Mouse (Mus musculus) thymus, adult 2 months (tissue): Measurements from ENCODE around the gene Ank3. TPM values are rescaled to one million over a fixed set of nuclear protein-coding genes. Genes with fewer than 3 reads are reported as not detected.

Experiments used
- DNase-seq: peaks from one replicate; pipeline ENCODE4 v3.0.0; 2021
- H3K27ac ChIP-seq: fragments of 200-500 bp; 2 replicates; pipeline ENCODE4 v1.5.1; 2012; ENCODE audit warnings: low read length, control low read depth; ENCODE audit not compliant: control insufficient read depth, insufficient read depth
- H3K27me3 ChIP-seq: fragments of 200-500 bp; 2 replicates; pipeline ENCODE4 v1.6.1; 2012; ENCODE audit warnings: mild to moderate bottlenecking, low read length, moderate library complexity, mixed read lengths; ENCODE audit not compliant: control insufficient read depth, insufficient read depth
- H3K36me3 ChIP-seq: fragments of 200-500 bp; 2 replicates; pipeline ENCODE4 v1.6.1; 2012; ENCODE audit warnings: mild to moderate bottlenecking, low read length, moderate library complexity; ENCODE audit not compliant: control insufficient read depth, insufficient read depth
- H3K4me1 ChIP-seq: fragments of 200-500 bp; replicated peaks from 2 replicates; pipeline ENCODE4 v1.6.1; 2012; ENCODE audit warnings: low read length; ENCODE audit not compliant: control insufficient read depth, insufficient read depth
- H3K4me3 ChIP-seq: fragments of 200-500 bp; 2 replicates; pipeline ENCODE4 v1.5.1; 2012; ENCODE audit warnings: mild to moderate bottlenecking, low read length, control low read depth, moderate library complexity; ENCODE audit not compliant: control insufficient read depth, insufficient read depth
- CTCF ChIP-seq: fragments of 200-500 bp; IDR thresholded peaks from 2 replicates; pipeline ENCODE4 v1.5.1; 2012; ENCODE audit warnings: mild to moderate bottlenecking, control low read depth, low read length, moderate library complexity, borderline replicate concordance; ENCODE audit not compliant: control insufficient read depth, poor library complexity, insufficient read depth; ENCODE audit errors: extremely low read depth
- POLR2A ChIP-seq: fragments of 200-500 bp; IDR thresholded peaks from 2 replicates; pipeline ENCODE4 v1.6.1; 2012; ENCODE audit warnings: mild to moderate bottlenecking, low read length, control low read depth, moderate library complexity; ENCODE audit not compliant: control insufficient read depth, poor library complexity, insufficient read depth; ENCODE audit errors: extremely low read depth
- WGBS: fragments of 180-500 bp; shearing (Covaris S2); methylation state at CpG from one replicate; pipeline ENCODE4 v1.1.7; 2018; 5-methylcytosine and 5-hydroxymethylcytosine counted together
- polyA plus RNA-seq: library from polyadenylated mRNA; depleted of rRNA; stranded (reverse); fragments of >200 nt; gene quantifications from 2 replicates; pipeline ENCODE4 v1.2.3, GENCODE M21; 2012

The Ank3 gene
- polyA plus RNA-seq, 1 experiment: 4.2 TPM

GRCm38 (mm10) chr10:69451006-69451405 lies 52.4 kb downstream of the Ank3 start:
- Histone ChIP-seq H3K4me1 (no peaks in the 10 kb centered on the region), H3K4me3 (no peak overlapping the region), H3K36me3 (no peaks in the 10 kb centered on the region), H3K27me3 (no peaks in the 10 kb centered on the region), H3K27ac (no peak overlapping the region)
- DNase-seq: no peak
- no peak for TF ChIP-seq POLR2A
- WGBS: 73% methylated on average over 5 of the region's 5 CpGs

GRCm38 (mm10) chr10:69452180-69452977 lies 53.8 kb downstream of the Ank3 start:
- 63% methylated on average over 9 of the region's 9 CpGs for WGBS
- Histone ChIP-seq H3K27ac (no peak overlapping the region), H3K36me3 (no peaks in the 10 kb centered on the region), H3K4me3 (no peak overlapping the region), H3K4me1 (no peaks in the 10 kb centered on the region), H3K27me3 (no peaks in the 10 kb centered on the region)
- peak; percentile 29 for DNase-seq
- TF ChIP-seq POLR2A (no peak), CTCF (no peak)

- no peak overlapping the region for H3K4me3 ChIP-seq
- no peak for DNase-seq
- no peak for TF ChIP-seq CTCF
- no peak for TF ChIP-seq POLR2A
- WGBS: 88% methylated on average over 6 of the region's 6 CpGs
- H3K27ac ChIP-seq: no peak overlapping the region
- no peaks in the 10 kb centered on the region for H3K27me3 ChIP-seq
- no peaks in the 10 kb centered on the region for H3K36me3 ChIP-seq
- H3K4me1 ChIP-seq: no peaks in the 10 kb centered on the region
Measured at GRCm38 (mm10) chr10:69453531-69453930, 55.0 kb downstream of the Ank3 start.

GRCm38 (mm10) chr10:69454480-69454879 lies 55.9 kb downstream of the Ank3 start:
- Histone ChIP-seq H3K4me1 (no peaks in the 10 kb centered on the region), H3K36me3 (no peaks in the 10 kb centered on the region), H3K27ac (no peak overlapping the region), H3K4me3 (no peak overlapping the region), H3K27me3 (no peaks in the 10 kb centered on the region)
- DNase-seq: no peak
- 80% methylated on average over 7 of the region's 7 CpGs for WGBS
- no peak for TF ChIP-seq POLR2A
- no peak for TF ChIP-seq CTCF

GRCm38 (mm10) chr10:69464826-69465225 lies 66.3 kb downstream of the Ank3 start:
- Histone ChIP-seq H3K27me3 (no peaks in the 10 kb centered on the region), H3K4me3 (no peak overlapping the region), H3K36me3 (no peaks in the 10 kb centered on the region), H3K27ac (no peak overlapping the region), H3K4me1 (no peaks in the 10 kb centered on the region; the same call in 1 of the 2 replicates)
- 78% methylated on average over 4 of the region's 4 CpGs for WGBS
- DNase-seq: no peak
- TF ChIP-seq CTCF: no peak
- no peak for TF ChIP-seq POLR2A

GRCm38 (mm10) chr10:69465558-69466200 lies 67.1 kb downstream of the Ank3 start:
- no peak overlapping the region for H3K4me3 ChIP-seq
- no peaks in the 10 kb centered on the region; the same call in 1 of the 2 replicates for H3K4me1 ChIP-seq
- H3K36me3 ChIP-seq: no peaks in the 10 kb centered on the region
- no peaks in the 10 kb centered on the region for H3K27me3 ChIP-seq
- DNase-seq: no peak
- TF ChIP-seq POLR2A: no peak
- no peak for TF ChIP-seq CTCF
- H3K27ac ChIP-seq: no peak overlapping the region
- WGBS: 87% methylated on average over 11 of the region's 11 CpGs
